Mouse (Mus musculus): ENCODE results near the gene Traf3.

- no peak for TF ChIP-seq CTCF (IDR thresholded peaks at IDR 0.05; ENCODE audit: borderline replicate concordance, insufficient read depth, low read depth, low read length)
- TF ChIP-seq POLR2A (IDR thresholded peaks at IDR 0.05; ENCODE audit: borderline replicate concordance, insufficient read depth, low read length), result no peak
Measured at GRCm38 (mm10) chr12:111228488-111228887, 62.3 kb downstream of the Traf3 start.

Data from cerebellum, adult 2 months (tissue).